Mouse (Mus musculus) monocyte, adult 2 months (primary cell): ENCODE data around the gene Smim6.

Source experiments
- DNase-seq, 2 experiments: peaks; one replicate each; pipeline ENCODE4 v3.0.0; 2022; ENCODE audit warnings: low spot score in 2 of 2, low read depth in 1 of 2

Gene Smim6

DNA sequence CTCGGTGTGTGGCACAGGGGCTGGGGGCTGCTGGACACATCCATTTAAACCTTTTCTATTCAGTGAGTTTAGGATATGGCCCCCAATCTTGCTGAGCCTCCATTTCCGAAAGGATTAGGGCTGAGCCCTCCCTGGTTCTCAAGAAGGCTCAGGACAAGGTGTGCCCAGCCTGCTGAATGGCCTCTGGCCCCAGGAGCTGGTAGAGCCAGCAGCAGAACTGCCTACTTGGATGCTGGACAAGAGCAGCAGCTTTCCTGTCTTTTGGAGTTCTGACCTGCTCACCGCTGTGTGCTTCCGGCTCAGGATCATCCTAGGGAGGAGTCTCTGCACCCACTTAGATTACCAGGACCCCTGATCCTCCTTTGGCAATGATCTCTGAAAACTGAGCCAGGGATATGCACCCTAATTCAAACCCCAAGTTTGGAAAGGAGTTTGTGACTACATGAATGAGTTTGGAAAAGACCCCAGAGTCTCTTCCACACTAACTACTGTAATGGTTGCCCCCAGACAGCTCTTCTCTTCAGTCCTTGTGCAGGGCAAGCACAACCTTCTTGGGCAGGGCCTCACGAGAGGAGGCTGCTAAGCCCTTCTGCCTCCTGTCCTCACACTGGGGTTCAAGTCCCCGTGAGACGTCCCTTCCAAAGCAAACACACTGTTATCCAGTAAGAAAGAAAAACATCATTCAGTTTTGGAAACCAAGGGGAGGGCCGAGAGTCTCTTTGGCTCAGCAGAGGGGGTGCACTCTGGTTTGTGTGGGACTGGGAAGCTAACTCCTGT, 11.1 kb upstream of the Smim6 start:
- no peak for DNase-seq

DNA sequence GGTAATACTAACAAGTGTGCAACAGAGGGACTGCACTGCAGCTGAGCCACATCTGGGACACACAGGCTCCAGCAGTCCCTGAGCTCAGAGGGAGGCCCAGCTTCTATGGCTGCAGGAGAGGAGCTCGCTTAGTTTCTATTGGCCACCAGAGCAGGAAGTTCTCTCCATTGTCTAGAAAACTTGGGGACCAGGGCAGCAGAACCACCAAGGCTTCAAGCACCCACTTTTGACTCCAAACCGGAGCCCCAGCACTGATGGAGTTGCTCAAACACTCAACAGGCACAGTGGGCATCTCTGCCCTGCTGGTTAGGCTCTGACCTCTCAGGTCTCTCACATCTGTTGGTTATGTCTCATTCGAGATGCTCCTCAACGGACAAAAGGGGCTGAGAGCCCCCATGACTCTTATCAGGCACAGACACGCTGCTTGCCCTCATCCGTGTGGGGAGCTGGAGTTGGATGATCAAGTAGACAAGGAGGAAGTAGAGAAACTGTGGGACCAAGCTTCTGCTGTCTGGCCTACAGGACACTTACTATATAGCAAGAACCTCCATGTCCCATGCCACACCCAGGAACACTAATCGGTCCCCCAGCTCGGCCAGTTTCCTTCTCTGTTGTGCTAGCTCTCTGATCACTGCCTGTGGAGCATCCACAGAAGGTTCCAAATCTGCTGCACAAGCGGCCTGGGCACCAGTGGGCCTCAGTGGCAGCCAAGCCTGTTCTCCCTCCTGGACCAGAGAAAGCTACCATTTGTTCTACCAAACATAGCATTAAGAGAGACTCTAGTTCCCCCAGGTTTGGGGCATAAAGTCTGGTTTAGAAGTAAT, 10.3 kb upstream of the Smim6 start:
- no peak for DNase-seq

DNA sequence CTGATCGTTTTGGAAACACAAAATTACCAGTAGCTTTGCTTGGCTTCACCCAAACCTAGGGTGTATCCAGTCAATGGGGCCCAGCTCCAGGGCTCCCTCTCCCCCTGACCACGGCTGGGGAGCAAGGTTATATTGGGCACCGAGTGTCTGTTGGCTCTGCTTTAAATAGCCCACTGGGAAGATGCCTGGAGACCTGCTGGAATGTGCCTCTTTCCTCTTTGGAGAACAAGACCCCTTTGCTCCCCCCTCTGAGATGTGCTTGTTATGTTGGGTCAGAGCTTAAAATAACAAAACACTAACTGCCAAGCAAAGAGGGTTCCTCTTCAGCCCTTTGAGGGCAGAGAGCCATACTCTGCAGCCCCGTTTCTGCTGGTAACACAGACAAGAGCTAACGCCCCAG, 9.6 kb upstream of the Smim6 start:
- no peak for DNase-seq

- peak; percentile 77 to 80 for DNase-seq
Measured at GRCm38 (mm10) chr11:115902831-115903230, 9.0 kb upstream of the Smim6 start.

DNA sequence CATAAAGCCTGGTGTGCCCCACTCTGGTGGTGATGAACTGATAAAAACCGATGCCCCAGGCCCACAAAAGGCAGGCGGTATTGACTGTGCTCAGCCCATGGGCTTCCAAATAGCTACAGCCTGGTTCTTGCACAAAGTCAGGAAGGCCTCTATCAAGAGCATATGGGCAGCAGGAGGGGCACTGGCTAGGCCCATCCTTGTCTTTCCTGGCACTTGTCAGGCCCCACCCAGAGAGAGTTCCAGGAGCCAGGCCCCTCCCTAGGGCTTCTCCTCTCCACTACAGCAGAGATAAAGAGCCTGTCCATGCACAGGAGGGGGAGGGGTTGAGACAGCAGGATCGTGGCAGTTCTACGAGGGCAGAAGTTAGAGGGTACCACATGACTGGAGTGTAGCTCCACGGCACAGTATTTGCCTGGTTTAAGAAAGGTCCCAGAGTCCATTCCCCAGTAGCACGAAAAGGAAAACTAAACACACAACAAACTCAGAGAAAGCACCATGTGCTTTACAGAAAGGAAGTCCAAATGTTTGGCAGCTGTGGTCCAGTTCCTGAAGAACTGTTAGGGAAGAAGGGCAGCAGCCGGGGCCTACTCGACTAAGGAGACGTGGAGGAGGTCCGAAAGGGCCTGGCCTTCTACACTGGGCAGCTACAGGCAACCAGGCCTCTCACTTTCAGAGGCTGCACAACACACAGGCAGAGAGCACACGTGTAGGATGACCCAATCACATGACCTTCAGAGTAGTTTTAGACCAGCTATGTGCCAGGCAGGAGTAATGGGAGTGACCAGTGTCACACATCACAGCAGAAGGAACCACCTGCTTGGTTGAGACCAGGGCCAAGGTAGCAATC, 8.2 kb upstream of the Smim6 start:
- no peak for DNase-seq

- no peak for DNase-seq
Measured at GRCm38 (mm10) chr11:115904231-115904955, 7.4 kb upstream of the Smim6 start.

DNA sequence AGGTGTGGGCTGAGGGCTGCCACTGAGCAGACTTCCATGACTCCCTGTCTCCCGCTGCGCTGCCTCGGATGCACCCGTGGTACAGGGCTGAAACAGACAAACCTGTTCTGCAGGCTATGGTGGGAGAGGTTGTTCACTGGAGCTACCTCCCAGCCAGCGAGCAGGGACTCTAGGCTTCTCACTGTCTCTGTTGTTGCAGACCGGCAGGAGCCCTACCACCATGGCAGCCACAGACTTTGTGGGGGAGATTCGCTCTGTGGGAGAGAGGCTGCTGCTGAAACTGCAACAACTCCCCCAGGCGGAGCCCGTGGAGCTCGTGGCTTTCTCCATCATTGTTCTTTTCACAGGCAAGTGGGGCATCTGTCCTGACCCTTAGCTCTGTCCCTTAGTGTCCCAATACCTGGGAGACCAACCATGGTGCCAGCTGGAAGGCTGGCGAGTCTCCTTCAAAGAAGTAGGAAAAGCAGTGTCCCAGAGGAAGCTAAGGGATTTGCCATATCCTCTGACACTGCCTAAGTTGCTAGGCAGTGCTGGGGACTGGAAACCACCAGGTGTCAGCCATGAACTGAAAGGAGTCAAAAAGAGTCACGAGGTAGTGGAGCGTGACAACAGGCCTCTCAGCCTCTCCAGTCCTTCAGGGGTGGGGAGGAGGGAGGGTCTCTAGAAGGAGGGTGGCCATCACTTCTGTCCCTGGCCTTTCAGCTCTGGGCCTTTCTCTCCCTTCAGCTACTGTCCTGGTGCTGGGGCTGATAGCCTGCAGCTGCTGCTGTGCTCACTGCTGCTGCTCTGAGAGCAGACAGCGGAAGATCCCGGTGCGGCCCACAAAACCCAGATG, 6.6 kb upstream of the Smim6 start:
- DNase-seq: no peak

GRCm38 (mm10) chr11:115906116-115906515, 5.7 kb upstream of the Smim6 start:
- DNase-seq: no peak

DNA sequence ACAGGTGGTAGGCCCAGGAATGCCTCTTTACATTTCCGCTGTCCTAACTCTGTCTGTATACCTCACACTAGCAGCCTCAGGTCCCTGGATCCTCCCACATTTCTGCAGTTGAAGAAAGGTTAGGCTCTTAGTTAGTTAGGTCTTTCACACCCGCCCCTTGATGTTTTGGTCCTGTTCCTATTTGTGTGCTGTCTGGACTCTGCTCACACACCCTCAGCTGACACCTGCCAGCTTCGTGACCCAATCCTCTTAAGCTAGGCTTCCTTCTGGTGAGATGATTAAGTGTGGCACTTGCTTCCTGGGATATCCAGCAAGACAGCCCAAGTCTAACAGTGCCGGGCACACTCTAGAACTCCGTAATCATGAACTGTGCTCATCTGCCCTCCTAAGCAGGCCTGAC, 5.3 kb upstream of the Smim6 start:
- DNase-seq: no peak

DNA sequence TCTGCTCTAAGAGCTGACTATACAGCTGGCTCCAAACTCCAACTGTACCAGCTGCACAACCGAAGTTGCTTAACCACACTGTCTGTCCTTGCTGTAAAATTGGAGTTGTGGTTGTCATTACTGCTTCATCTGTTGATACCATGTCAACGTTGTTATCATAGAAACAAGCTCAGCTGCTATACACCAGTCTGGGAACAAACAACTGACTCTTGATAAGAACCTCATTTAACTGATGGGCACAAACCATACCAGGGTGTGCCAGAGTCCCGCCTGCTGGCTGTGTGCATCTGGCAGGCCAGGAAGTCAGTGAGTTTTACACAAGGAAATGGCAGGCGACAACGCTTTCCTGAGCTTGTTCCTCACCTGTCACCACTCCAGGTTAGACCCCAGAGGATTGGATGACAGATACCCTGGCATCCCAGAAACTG, 669 bp upstream of the Smim6 start:
- DNase-seq: no peak

DNA sequence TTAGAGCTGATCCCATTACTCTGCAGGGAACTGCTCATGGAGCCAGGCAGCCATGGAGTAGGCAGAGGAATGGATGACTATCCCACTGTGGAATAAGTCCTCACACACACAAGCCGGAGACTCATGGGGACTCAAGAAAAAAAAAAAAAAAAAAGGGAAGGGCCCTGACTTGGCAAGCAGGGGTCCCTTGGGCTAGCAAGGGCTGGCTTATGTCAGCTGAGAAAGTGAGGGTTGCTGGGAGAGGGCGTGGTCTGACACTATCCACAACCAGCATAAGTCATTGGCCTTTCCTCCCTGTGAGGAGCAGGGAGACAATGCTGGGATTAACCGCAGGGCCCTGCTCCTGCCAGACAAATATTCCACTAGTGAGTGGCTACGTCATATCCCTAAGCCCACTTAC, 4.8 kb downstream of the Smim6 start:
- DNase-seq: no peak

- DNase-seq: no peak
Measured at GRCm38 (mm10) chr11:115918637-115919036, 6.8 kb downstream of the Smim6 start.

DNA sequence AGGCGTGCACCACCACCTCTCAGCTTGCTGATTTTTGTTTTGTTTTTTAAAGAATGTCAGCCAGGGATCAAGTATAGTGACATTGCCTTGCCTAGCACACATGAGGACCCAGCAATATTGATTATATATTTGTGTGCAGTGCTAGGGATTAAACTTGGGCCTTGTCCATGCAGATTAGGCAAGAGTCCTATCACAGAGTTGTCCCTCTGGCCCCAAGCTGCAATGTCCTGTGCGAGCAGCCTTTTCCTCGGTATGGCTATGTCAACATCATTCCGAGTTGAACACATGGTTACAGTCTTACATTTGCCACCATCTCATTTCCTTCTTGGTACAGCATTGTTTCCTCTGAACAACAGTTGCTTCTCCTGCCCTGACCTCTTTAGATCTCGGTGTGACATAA, 7.3 kb downstream of the Smim6 start:
- no peak for DNase-seq

- DNase-seq: no peak
Measured at GRCm38 (mm10) chr11:115920110-115920818, 8.4 kb downstream of the Smim6 start.

- no peak for DNase-seq
Measured at GRCm38 (mm10) chr11:115921986-115922385, 10.2 kb downstream of the Smim6 start.

DNA sequence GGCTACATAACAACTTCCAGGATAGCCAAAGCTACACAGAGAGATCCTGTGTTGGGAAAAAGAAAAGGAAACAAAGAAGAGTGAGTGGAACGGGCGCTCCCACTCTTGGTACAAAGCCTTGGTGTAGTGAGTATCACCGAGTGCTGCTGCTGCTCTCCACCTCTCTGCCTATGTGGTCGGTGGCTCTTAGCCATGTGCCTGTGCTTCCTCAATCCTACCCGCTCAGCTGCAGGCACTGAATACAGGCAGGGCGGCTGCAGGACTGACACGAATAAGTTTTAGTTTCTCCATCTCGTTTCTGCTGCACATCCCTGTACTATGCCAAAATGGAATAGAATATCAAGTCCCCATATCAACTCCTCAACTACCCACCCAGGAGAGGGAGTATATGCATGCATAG, 17.2 kb downstream of the Smim6 start:
- no peak for DNase-seq

DNA sequence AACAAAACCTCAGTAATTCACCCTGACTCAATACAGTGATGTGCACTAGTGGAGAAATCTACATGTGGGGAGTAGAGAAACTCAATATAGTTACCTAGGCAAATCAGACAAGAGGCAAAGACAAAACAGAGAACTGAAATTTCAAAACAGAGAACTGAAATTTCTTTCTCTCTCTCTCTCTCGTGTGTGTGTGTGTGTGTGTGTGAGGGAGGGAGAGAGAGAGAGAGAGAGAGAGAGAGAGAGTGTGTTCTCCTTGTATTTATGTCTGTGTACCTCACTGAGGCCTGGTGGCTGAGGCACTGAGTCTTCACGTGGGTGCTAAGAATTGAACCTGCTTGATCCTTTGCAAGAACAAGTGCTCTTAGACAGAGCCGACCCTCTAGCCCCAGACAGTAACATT, 18.0 kb downstream of the Smim6 start:
- no peak for DNase-seq

DNA sequence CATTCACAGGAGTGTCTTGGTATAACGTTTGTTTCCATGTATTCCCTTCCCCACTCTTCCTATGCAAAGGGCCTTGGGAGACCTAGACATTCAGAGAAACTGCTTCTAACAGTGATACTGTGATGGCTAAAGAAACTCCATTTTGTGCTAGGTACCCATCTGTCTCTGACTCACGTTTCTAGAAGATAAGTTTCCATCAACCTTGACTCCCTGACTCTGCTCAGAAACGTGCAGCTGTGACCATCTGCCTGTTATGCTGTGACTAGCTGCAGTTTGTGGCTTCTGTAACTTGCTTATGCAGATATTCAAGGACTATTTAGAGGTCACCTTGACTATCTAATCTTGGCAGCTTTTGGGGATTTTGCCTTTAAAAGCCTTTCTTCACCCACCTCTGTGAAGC, 19.4 kb downstream of the Smim6 start:
- DNase-seq: no peak

- DNase-seq: peak; percentile 95 to 96
Measured at GRCm38 (mm10) chr11:115933108-115933746, 21.4 kb downstream of the Smim6 start, which contains the start of the genes Sap30bp and Recql5. Gene Sap30bp (plus strand): TSS chr11:115933282. Gene Recql5 (minus strand): TSS chr11:115933477.
